Mouse (Mus musculus) urinary bladder, postnatal 14 days (tissue): ENCODE data around the gene Crtc3.

Experiments used
- DNase-seq: peaks from one replicate; pipeline ENCODE4 v3.0.0; 2021; ENCODE audit warnings: low spot score

Crtc3 gene

GRCm38 (mm10) chr7:80682630-80683029 is 6.0 kb downstream of the Crtc3 start:
- no peak for DNase-seq

- DNase-seq = no peak
Observed at GRCm38 (mm10) chr7:80680218-80680847, 8.3 kb downstream of the Crtc3 start.

GRCm38 (mm10) chr7:80672323-80672722 is 16.4 kb downstream of the Crtc3 start:
- no peak for DNase-seq

GRCm38 (mm10) chr7:80670889-80671288 is 17.8 kb downstream of the Crtc3 start:
- DNase-seq = no peak

GRCm38 (mm10) chr7:80667190-80667589 is 21.5 kb downstream of the Crtc3 start:
- DNase-seq = no peak

- no peak for DNase-seq
Observed at GRCm38 (mm10) chr7:80666198-80666915, 22.3 kb downstream of the Crtc3 start.

GRCm38 (mm10) chr7:80661082-80661481 is 27.6 kb downstream of the Crtc3 start:
- DNase-seq = no peak

GRCm38 (mm10) chr7:80660619-80661018 is 28.1 kb downstream of the Crtc3 start:
- peak; percentile 68 for DNase-seq

GRCm38 (mm10) chr7:80657896-80658295 is 30.8 kb downstream of the Crtc3 start:
- DNase-seq = peak; percentile 64

- DNase-seq = no peak
Observed at GRCm38 (mm10) chr7:80655350-80656013, 33.2 kb downstream of the Crtc3 start.

GRCm38 (mm10) chr7:80654926-80655325 is 33.8 kb downstream of the Crtc3 start:
- no peak for DNase-seq

- no peak for DNase-seq
Observed at GRCm38 (mm10) chr7:80654393-80654792, 34.3 kb downstream of the Crtc3 start.

- DNase-seq = no peak
Observed at GRCm38 (mm10) chr7:80653971-80654370, 34.7 kb downstream of the Crtc3 start.

- no peak for DNase-seq
Observed at GRCm38 (mm10) chr7:80653077-80653476, 35.6 kb downstream of the Crtc3 start.

- DNase-seq = no peak
Observed at GRCm38 (mm10) chr7:80652289-80652688, 36.4 kb downstream of the Crtc3 start.

- peak; percentile 33 for DNase-seq
Observed at GRCm38 (mm10) chr7:80647437-80647871, 41.2 kb downstream of the Crtc3 start.

- DNase-seq = no peak
Observed at GRCm38 (mm10) chr7:80646093-80647025, 42.3 kb downstream of the Crtc3 start.

GRCm38 (mm10) chr7:80642976-80643666 is 45.6 kb downstream of the Crtc3 start:
- DNase-seq = no peak

- no peak for DNase-seq
Observed at GRCm38 (mm10) chr7:80642552-80642951, 46.1 kb downstream of the Crtc3 start.

GRCm38 (mm10) chr7:80641899-80642298 is 46.8 kb downstream of the Crtc3 start:
- DNase-seq = no peak

- no peak for DNase-seq
Observed at GRCm38 (mm10) chr7:80641497-80641896, 47.2 kb downstream of the Crtc3 start.
